Mouse (Mus musculus) ES-E14 (cell line): ENCODE measurements around the gene Poln. TPM values are rescaled to one million over a fixed set of nuclear protein-coding genes. Genes with fewer than 3 reads are reported as not detected.

Experiments used
- DNase-seq: peaks from one replicate; pipeline ENCODE4 v3.0.0-alpha.2; 2013; ENCODE audit warnings: low read depth, low spot score
- H3K27ac ChIP-seq: 2 replicates; pipeline ENCODE4 v1.5.1; 2012; ENCODE audit warnings: low read depth, mild to moderate bottlenecking, low read length, moderate library complexity, mixed read lengths; ENCODE audit not compliant: poor library complexity, insufficient read depth, severe bottlenecking
- H3K36me3 ChIP-seq: 2 replicates; pipeline ENCODE4 v1.6.1; 2012; ENCODE audit warnings: mild to moderate bottlenecking, low read length, moderate library complexity, mixed read lengths; ENCODE audit not compliant: control insufficient read depth, poor library complexity, insufficient read depth, severe bottlenecking
- H3K4me1 ChIP-seq, 2 experiments: fragments of 150-350 bp in 1 of 2; sonication (generic) in 1 of 2; 2 replicates each; pipeline ENCODE4 v1.6.1; 2012; ENCODE audit warnings: low read length in 2 of 2, mild to moderate bottlenecking in 1 of 2, mixed read lengths in 1 of 2; ENCODE audit not compliant: control insufficient read depth in 2 of 2, insufficient read depth in 2 of 2, poor library complexity in 1 of 2
- H3K4me3 ChIP-seq, 2 experiments: fragments of 150-350 bp in 1 of 2; sonication (generic) in 1 of 2; 2 replicates each; pipeline ENCODE4 v1.5.1; 2012; ENCODE audit warnings: low read length in 2 of 2, low read depth in 1 of 2, mild to moderate bottlenecking in 1 of 2, mixed read lengths in 1 of 2; ENCODE audit not compliant: insufficient read depth in 1 of 2, poor library complexity in 1 of 2, severe bottlenecking in 1 of 2
- H3K9ac ChIP-seq: 2 replicates; pipeline ENCODE4 v1.6.1; 2012; ENCODE audit warnings: low read depth, mild to moderate bottlenecking, low read length, mixed read lengths; ENCODE audit not compliant: poor library complexity, insufficient read depth, severe bottlenecking
- H3K9me3 ChIP-seq: fragments of 150-350 bp; sonication (generic); 2 replicates; pipeline ENCODE4 v1.6.1; 2012; ENCODE audit warnings: low read depth, mild to moderate bottlenecking, low read length; ENCODE audit not compliant: control insufficient read depth, insufficient read depth
- CHD2 ChIP-seq: IDR thresholded peaks from 2 replicates; pipeline ENCODE4 v1.6.1; 2014; ENCODE audit warnings: mild to moderate bottlenecking, low read depth, low read length, inconsistent platforms
- HCFC1 ChIP-seq: IDR thresholded peaks from 2 replicates; pipeline ENCODE4 v1.6.1; 2012; ENCODE audit warnings: low read length, inconsistent platforms, borderline replicate concordance; ENCODE audit not compliant: insufficient read depth
- MAFK ChIP-seq: IDR thresholded peaks from 2 replicates; pipeline ENCODE4 v1.6.1; 2014; ENCODE audit warnings: mild to moderate bottlenecking, low read depth, low read length, inconsistent platforms; ENCODE audit not compliant: insufficient read depth
- ZC3H11A ChIP-seq: IDR thresholded peaks from 2 replicates; pipeline ENCODE4 v1.6.1; 2012; ENCODE audit warnings: low read depth, mild to moderate bottlenecking, inconsistent platforms, low read length, borderline replicate concordance
- ZNF384 ChIP-seq: IDR thresholded peaks from 2 replicates; pipeline ENCODE4 v1.6.1; 2012; ENCODE audit warnings: low read depth, low read length, inconsistent platforms
- in situ Hi-C, 2 experiments: fragments of 600-800 bp; cut with MboI; formaldehyde crosslinking; loops; one replicate each; pipeline ENCODE4 v1.15.1; 2025; ENCODE audit warnings: low sequenced_read_pairs in 2 of 2, inconsistent platforms in 1 of 2; ENCODE audit not compliant: unreplicated experiment in 2 of 2
- total RNA-seq: library from RNA; depleted of rRNA; stranded (reverse); fragments of 300-350 nt; gene quantifications from 2 replicates; pipeline ENCODE4 v1.2.3, GENCODE M21; 2012

Poln gene
- total RNA-seq, 1 experiment: 0.18 TPM

GRCm38 (mm10) chr5:34202006-34202405, 32.8 kb upstream of the Poln start:
- DNase-seq: no peak
- in situ Hi-C loops: no loop called here
- TF ChIP-seq ZC3H11A (no peak), MAFK (no peak), ZNF384 (no peak), CHD2 (no peak), HCFC1 (no peak)

GRCm38 (mm10) chr5:34201396-34201795, 32.1 kb upstream of the Poln start:
- no peak overlapping the region for H3K4me3 ChIP-seq
- in situ Hi-C loops: no loop called here
- no peak overlapping the region for H3K9ac ChIP-seq
- no peak for DNase-seq
- H3K27ac ChIP-seq: no peak overlapping the region
- TF ChIP-seq HCFC1 (no peak), MAFK (no peak), ZC3H11A (no peak), CHD2 (no peak), ZNF384 (no peak)
- peaks cover 0 to 4% of the 10 kb centered on the region in 2 experiments; a peak in 1 of 4 replicates for H3K4me1 ChIP-seq
- H3K36me3 ChIP-seq: no peaks in the 10 kb centered on the region
- H3K9me3 ChIP-seq: no peaks in the 10 kb centered on the region

More at GRCm38 (mm10) chr5:34202006-34202405, 32.8 kb upstream of the Poln start:
- Histone ChIP-seq H3K9ac (no peak overlapping the region), H3K27ac (no peak overlapping the region), H3K36me3 (no peaks in the 10 kb centered on the region), H3K4me1 (peaks cover 0 to 4% of the 10 kb centered on the region in 2 experiments; a peak in 1 of 4 replicates), H3K9me3 (no peaks in the 10 kb centered on the region), H3K4me3 (no peak overlapping the region)

DNA sequence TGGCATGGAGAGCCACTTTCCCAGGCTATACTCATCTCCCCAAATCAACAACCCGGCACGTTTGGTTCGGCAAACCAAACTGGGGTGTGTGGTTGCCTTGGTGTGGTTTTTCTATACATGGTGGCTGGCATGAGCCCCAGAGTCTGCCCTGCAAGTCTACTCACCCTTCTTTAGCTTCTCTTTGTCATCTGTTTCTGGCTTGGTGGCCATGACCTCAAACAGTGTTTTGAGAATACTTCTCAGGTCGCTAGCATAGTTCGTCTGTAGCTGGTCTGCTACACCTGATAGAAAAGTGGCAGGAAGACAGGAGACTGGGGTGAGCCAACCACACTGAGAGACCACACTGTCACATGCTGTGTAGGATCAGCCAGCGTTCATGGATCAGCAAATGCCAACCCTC, 29.4 kb upstream of the Poln start:
- no peak for TF ChIP-seq HCFC1
- DNase-seq: no peak
- Histone ChIP-seq H3K9me3 (no peaks in the 10 kb centered on the region), H3K27ac (no peak overlapping the region), H3K4me3 (no peak overlapping the region), H3K4me1 (no peaks in the 10 kb centered on the region), H3K9ac (no peak overlapping the region), H3K36me3 (no peaks in the 10 kb centered on the region)
- in situ Hi-C loops: no loop called here

GRCm38 (mm10) chr5:34197243-34197642, 28.0 kb upstream of the Poln start:
- no peak for TF ChIP-seq ZNF384
- no peak for TF ChIP-seq CHD2
- no peak for TF ChIP-seq MAFK
- TF ChIP-seq HCFC1: no peak
- no peak for TF ChIP-seq ZC3H11A
- H3K9ac ChIP-seq: no peak overlapping the region
- H3K4me1 ChIP-seq: no peaks in the 10 kb centered on the region
- in situ Hi-C loops: no loop called here
- no peak overlapping the region for H3K4me3 ChIP-seq
- no peak overlapping the region for H3K27ac ChIP-seq
- H3K9me3 ChIP-seq: no peaks in the 10 kb centered on the region
- H3K36me3 ChIP-seq: no peaks in the 10 kb centered on the region
- no peak for DNase-seq

DNA sequence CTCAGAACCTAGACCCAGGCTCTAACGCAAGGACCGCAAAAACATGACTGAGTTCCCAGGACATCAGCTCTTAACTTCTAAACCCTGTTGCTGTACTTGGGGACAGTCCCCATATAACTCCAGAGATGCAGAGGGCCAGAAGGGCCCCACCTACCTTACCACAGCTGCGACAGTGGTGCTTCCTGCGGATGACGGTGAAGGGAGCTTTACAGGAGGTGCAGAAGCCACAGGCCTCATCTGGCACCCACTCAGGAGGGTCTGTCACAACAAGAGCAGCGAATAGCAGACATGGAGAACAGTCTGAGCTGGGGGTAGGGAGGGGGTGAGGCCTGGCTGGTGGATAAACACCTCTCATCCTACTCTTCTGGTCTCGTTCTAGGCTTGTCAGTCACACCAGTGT, 27.2 kb upstream of the Poln start:
- Histone ChIP-seq H3K4me3 (no peak overlapping the region), H3K27ac (no peak overlapping the region), H3K36me3 (no peaks in the 10 kb centered on the region), H3K9ac (no peak overlapping the region), H3K9me3 (no peaks in the 10 kb centered on the region), H3K4me1 (no peaks in the 10 kb centered on the region)
- in situ Hi-C loops: no loop called here
- no peak for TF ChIP-seq CHD2
- TF ChIP-seq ZC3H11A: no peak
- no peak for TF ChIP-seq MAFK
- TF ChIP-seq ZNF384: no peak
- no peak for TF ChIP-seq HCFC1
- no peak for DNase-seq
